Mouse (Mus musculus) adrenal gland (tissue): ENCODE measurements around the gene Itgb1bp1.

Experiments used
- intact Hi-C: fragments of 180-260 bp; cut with DNase I; formaldehyde crosslinking; loops from one replicate; pipeline ENCODE4 v1.15.1; 2025

Gene Itgb1bp1

DNA sequence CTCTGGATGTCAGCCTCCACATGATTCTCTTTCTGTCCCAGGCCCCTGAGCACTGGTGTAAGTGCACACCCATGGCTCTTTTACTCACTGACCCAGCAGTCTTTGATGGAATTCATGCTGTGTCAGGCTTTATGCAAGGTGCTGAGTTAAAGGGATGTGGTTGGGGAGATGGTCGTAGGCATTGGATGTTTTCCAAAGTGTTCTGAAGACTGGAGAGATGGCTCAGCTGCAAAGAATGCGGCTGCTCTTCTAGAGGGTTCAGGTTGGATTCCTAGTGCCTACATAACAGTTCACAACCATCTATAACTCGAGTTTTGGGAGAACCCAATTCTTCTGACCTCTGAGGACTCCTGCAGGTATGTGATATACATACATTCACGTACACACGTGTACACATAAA, 78.7 kb downstream of the Itgb1bp1 start:
- intact Hi-C loops: loop anchor here (5.0 kb wide), 1 partner anchor 95 kb away; no protein-coding TSS in a partner anchor

DNA sequence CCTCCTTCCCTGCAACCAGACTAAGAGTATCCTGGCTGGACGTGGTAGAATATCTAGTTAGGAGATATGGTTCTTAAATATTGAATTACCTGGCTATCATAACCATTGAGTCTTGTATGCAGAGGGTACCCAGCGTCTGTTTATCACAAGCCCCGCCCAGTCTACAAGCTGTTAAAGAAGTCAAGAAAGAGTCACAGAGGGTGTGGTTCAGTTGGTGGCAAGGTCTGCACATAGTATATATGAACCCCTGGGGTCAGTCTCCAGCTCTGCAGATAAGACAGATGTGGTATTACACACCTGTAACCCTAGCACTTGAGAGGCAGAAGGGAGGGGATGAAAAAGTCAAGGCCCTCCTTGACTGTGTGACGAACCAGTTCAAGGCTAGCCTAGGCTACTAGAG, 80.3 kb downstream of the Itgb1bp1 start:
- intact Hi-C loops: loop anchor here (5.0 kb wide), 1 partner anchor 93 kb away; no protein-coding TSS in a partner anchor

DNA sequence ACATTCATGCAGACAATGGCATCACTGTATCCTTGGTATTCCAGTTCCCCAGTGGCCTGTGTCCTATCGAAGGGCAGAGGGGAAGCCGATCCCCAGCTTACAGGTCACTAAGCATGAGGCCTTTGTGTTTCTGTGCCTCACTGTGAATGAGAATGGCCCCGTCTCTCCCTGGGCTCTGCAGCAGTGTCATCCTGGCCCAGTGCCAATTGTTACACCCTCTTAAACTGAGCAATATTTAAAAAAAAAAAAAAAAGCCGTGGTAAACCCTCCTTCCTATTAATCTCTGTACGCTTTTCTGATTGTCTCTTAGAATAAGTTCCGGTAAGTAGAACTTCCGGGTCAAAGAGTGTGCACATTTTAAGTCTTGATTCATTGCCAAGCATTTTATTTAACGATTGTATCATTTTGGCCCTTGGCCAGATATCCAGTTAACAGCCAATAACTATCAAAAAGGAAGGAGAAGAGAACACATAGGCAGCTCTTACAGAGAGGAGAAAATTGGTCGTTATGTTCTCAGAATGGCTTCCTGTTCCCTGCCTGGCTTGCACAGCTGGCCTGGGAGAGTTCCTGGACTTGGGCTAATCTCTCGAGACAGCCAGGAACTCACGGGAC, 81.3 kb downstream of the Itgb1bp1 start:
- intact Hi-C loops: loop anchor here (5.0 kb wide), 1 partner anchor 93 kb away; no protein-coding TSS in a partner anchor

DNA sequence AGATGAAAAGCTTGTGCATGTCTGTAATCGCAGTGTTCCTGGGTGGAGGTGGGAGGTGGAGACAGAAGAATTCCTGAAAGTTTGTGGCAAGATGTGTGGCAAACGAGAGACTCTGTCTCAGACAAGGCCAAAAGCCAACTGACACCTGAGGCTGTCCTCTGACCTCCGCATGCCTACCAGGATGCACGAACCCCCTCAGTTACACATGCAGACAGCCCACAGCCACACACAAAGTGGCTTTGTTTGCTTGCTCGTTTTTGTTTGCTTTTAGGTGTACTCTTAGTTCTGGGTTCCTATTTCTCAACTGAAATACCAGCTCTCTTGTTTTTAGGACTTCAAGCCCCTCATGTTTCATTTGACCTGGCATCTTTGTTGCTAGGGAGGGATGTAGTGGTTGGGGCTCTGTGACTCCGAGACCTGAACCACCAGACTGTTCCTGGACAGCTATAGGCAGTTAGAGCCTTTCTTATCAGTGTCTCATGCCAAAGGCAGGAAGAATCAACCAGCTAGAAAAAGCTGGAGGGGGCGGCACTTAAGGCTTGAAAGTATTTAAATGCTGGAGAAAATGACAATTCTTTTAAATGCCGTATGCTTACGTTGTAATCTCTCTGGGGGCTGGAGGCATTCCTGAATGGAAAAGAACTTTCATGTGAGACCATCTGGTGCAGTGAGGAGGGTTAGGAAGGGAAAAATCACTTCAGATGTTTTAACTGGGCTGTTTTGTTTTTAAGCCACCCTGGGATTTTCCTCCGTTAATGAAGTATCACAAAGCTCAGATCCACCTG, 84.4 kb downstream of the Itgb1bp1 start:
- intact Hi-C loops: loop anchor here (2.0 kb wide), 1 partner anchor 31 kb away; no protein-coding TSS in a partner anchor

DNA sequence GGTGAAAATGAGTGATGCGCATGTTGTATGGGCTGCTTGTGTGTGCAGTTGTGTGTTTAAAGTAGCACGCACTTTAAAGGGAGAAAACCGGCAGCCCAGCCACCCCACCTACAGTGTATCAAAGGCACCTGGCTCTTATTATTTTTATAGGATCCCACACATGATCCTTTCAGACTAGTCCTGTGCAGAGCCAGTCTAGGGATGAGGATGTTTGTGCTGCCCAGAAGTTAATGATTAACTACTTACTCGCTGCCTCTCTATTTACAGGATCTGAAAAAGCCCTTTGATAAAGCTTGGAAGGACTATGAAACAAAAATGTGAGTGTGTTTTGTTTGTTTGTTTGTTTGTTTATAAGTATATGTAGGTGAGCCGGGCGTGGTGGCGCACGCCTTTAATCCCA, 85.5 kb downstream of the Itgb1bp1 start:
- intact Hi-C loops: no loop called here

DNA sequence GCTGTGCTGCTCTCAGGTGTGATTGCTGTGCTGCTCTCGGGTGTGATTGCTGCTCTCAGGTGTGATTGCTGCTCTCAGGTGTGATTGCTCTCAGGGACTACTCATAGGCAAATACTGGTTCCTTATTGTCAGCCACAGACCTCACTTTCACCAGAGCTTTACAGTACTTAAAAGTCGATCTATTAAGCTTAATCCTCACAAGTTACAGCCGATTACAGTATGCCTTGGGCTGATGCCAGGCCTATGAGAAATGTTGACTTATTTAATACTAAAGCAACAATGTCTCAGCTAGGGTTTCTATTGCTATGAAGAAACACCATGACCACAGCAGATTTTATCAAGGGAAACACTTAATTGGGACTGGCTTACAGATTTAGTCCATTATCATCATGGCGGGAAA, 89.7 kb downstream of the Itgb1bp1 start:
- intact Hi-C loops: no loop called here

DNA sequence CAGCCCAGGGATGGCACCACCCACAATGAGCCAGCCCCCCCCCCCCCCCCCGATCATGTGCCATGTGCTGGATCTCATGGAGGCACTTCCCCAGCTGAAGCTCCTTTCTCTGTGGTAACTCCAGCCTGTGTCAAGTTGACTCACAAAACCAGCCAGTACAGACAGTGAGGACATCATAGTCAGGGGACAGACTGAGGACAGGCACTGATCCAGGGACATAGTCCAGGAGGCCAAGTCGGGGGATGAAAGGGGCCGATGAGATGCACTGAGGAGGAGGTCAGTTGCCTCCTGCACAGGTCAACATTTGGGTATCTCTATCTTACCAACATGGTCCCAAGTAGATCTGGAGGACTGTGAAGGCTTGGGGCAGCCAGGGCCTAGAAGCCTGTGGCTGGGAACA, 90.6 kb downstream of the Itgb1bp1 start:
- intact Hi-C loops: no loop called here

DNA sequence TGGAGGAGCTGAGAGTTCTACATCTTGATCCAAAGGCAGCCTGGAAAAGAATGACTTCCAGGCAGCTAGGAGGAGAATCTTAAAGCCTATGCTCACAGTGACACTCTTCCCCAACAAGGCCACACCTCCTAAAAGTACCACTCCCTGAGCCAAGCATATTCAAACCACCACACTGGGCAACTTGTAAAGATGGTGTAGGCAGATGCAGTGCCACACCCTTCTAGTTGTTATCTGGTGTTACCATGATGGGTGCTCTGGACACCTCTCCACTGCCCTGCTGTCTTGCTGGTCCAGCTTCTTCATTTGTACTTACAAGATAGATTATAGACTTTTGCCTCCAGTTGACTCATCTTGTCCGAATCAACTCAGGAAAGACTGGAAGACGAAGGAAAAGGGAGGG, 94.5 kb downstream of the Itgb1bp1 start:
- intact Hi-C loops: no loop called here
